Mouse (Mus musculus) neural tube, embryonic 10.5 days (tissue): ENCODE measurements around the gene Acbd5.

Source experiments
- DNase-seq: peaks from one replicate; pipeline ENCODE4 v3.0.0-alpha.2; 2017; ENCODE audit warnings: low spot score; ENCODE audit errors: extremely low spot score

Acbd5 gene

DNA sequence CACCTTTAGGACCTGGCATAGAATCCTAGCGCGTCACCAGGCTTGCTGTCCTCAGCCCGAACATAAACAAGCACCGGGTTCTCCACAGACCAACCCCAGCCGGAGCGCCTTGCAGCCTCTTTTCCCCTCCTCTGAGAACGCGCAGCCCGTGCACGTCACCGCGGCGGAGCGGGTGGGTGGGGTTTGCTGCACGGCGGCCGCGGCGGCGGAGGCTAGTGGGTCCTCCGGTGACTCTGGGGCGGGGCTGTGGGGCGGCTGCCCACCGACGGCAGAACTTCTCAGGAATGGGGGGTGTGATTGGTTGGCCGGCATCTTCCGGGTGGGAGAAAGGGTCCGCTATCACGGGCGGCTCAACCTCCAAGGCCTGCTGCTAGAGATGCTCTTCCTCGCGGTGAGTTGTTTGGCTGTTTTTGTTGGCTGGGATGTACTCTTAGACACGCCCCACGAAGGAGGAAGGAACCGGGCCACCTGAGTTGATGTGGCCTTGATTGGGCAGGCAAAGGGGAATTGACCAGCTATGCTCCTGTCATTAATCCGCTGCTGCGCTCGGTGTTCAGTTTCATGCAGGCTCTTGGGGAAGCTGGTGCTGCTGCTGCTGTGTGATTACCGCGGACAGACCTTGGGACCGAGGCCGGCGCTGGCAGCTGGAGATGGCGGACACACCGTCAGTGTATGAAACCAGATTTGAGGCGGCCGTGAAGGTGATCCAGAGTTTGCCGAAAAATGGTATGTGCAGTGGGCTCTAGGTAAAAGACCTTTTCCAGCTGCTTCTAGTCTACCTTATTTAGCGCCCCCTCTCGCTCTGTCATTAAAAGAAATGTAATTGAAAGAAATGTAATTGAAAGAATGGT, 1.2 kb downstream of the Acbd5 start:
- DNase-seq = peak; percentile 91

DNA sequence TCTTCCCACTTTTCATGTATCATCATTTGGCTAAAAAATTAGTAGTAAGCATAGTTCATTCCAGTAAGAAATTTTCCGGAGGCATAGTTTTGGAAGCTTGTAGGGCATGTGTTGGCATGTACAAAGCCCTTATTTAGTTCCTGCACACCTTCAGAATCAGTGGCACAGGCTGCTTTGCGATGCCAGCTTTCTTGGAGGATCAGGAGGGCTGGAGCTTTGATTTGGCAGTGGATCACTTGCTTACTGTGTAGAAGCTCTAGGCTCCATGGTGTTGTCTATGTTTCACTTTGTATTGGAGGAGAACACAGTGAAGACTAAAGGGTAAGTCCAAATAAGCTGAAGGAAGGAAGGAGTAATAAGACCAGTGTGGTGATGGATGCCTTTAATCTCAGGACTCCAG, 2.5 kb downstream of the Acbd5 start:
- no peak for DNase-seq

DNA sequence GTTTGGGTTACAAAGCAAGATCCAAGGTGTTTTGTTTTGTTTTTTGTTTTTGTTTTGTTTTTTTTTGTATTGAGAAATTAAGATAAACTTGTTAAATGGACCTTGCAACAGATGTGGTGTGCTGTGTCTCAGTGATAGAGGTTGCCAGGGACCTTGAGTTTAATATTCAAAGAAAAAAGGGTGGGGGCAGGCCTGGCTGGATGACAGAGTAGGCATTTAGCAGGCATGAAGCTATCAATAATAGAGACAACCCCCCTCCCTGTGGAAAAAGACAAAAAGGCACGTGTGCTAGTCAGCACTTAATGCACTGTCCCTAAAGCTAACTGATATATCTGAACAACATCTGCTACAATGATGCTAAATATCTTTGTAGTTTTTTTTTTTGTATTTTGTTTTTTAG, 3.4 kb downstream of the Acbd5 start:
- no peak for DNase-seq

DNA sequence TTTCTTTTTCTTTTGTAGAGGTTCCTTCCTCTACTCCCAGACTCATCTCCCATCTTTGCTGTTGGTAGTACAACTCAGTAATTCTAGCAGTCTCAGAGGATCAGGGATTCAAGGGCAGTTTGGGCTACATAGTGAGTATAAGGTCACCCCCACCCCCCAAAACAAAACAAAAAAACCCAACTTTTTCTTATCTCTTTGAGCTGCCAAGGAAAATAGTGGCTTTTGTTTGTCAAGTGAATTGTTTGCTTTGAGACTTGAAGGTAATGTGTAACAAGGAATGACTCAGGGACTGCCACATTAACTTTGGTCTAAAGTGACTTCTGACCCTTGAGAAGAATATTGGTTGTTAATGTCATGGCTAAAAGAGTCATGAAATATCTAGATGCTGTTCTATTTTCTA, 7.9 kb downstream of the Acbd5 start:
- DNase-seq = no peak

DNA sequence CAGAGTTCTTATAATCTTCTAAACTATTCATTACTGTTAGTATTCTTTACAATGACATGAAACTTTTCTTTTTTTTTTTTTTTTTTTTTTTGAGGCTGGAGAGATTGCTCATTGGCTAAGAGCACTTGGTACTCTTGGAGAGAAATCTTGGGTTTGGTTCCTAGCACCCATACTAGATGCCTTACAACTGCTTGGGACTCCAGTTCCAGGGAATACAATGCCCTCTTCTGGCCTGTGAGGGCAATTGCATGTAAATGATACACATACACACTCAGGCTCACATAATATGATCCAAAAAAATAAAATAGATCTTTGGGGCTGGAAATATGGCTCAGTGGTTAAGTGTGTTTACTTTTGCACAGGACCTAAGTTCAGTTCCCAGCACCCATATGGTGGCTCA, 8.8 kb downstream of the Acbd5 start:
- no peak for DNase-seq

DNA sequence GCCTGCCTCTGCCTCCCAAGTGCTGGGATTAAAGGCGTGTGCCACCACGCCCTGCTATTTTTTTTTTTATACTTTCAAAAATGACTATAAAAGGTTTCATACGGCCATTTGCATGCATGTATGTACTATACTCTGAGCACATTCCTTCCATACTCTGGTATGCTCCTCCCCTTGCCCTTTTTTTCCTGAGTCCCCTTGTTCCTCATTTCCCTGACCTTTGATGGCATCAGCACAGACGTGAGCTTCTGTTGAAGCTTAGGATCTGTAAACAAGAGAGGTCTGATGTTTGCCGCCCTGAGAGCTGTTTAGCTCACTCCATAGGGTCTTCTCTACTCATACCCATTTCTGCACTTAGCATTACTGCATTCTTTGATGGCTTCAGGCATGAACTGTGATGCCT, 9.7 kb downstream of the Acbd5 start:
- DNase-seq = no peak

DNA sequence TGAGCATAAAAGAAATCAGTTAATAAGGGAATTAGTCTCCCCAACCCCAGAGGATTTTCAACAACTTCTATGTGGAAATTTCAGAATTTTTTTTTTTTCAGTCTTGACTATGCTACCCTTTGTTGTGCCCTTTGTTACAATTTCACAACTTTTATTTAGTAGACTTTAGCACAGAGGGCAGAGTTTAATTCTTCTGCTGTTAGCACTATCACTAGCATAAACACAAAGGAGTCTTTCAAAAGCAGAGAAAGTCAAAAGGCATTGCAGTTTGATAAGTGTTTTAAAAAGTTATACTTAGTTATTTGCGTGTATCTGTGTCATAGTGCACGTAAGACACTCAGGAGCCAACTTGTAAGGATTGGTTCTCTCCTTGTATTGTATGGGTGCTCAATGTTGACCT, 10.6 kb downstream of the Acbd5 start:
- DNase-seq = no peak

DNA sequence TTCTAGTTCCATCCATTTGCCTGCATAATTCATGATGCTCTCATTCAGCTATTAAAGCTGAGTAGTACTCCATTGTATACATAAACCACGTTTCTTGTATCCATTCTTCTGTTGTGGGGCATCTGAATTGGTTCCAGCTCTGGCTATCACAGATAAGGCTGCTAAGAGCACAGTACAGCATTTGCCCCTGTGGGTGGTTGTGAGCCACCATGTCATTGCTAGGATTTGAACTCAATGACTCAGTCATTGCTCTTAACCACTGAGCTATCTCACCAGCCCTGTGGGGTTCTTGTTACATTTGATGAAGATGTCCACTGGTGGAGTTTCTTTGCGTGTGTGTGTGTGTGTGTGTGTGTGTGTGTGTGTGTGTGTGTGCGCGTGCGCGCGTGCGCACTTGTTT, 16.6 kb downstream of the Acbd5 start:
- no peak for DNase-seq

DNA sequence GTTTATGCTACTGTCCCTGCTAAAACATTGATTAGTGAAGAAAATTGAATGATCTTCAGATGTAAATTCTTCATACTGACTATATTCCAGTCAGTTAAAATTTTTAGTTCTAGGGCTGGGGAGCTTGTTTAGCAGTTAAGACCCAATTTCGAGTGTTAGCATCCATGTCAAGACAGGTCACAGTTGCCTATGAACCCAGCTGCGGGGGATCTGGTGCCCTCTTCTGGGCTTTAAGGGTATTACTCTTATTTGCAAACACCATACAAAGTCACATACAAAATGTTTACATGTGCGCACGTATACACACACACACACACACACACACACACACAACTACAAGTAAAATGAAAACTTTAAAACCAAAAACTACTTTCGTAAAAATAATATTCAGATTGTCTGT, 24.2 kb downstream of the Acbd5 start:
- DNase-seq = peak; percentile 20

DNA sequence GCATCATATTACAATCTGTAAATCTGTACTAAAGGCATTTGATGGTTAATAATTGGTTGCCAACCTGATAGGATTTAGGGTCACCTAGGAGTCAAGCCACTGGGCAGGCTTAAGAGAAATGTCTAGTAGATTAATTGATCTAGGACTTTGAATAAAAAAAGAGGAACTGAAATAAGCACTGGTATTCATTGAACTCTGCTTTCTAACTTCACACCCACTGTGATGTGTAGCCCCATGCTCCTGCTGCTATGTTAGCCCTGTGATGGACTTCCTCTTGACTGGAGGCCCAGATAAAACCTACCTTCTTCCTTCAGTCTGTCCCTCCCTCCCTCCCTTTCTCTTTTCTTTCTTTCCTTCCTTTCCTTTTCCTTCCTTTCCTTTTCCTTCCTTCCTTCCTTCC, 29.1 kb downstream of the Acbd5 start:
- DNase-seq = no peak

DNA sequence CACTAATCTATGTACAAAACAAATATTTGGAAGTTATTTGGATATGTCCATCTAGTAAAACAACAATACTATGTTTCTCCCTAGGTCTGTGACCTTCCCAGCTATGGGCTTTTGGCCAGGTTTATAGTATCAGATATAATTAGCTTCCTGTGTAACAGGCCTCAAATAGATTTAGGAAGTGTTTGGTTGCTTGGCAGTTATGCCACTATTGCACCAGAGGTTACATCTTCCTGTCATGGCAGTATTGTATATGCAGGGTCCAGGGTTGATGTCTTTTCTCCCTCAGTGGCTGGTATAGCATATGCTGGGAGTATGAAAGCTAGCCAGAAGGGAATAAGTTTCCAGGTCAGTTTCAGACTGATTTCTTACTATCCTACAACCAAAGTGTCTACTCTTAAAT, 34.3 kb downstream of the Acbd5 start:
- no peak for DNase-seq

DNA sequence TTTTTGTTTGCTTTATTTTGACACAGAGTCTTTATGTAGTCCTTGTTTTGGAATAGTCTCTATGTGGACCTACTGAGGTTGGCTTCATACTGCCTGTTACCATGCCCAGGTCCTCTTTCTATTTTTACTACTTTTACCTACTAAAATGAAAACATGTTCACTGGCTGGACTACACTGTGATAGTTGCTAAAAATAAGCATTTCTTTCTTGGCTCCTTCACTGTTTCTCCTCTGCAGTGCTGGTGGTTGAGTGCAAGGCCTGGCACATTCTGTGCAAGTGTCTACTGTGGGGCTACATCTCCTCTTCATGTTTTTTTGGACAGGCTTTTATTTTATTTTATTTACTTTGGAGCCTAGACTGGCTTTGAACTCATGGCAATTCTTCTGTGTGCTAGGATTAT, 51.6 kb downstream of the Acbd5 start:
- no peak for DNase-seq

DNA sequence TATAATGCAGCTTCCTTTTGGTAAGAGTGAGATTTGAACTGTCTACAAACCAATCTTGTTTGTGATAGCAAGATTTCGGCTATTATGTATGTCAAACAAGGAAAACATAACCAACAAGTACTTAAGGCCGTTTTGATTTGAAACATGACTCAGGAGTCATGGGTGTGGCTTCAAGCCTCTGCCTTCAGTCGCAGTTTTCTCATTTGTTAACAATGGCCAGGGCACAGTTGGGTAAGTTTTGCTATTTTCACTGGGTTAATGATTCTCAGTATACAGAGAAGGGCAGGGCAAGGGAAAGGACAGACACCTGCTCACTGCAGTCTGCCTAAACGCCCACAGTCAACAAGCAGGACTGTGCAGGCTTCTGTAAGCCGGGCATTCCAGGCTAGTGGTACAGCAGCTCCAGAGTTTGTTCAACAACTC, 87.2 kb downstream of the Acbd5 start:
- no peak for DNase-seq

DNA sequence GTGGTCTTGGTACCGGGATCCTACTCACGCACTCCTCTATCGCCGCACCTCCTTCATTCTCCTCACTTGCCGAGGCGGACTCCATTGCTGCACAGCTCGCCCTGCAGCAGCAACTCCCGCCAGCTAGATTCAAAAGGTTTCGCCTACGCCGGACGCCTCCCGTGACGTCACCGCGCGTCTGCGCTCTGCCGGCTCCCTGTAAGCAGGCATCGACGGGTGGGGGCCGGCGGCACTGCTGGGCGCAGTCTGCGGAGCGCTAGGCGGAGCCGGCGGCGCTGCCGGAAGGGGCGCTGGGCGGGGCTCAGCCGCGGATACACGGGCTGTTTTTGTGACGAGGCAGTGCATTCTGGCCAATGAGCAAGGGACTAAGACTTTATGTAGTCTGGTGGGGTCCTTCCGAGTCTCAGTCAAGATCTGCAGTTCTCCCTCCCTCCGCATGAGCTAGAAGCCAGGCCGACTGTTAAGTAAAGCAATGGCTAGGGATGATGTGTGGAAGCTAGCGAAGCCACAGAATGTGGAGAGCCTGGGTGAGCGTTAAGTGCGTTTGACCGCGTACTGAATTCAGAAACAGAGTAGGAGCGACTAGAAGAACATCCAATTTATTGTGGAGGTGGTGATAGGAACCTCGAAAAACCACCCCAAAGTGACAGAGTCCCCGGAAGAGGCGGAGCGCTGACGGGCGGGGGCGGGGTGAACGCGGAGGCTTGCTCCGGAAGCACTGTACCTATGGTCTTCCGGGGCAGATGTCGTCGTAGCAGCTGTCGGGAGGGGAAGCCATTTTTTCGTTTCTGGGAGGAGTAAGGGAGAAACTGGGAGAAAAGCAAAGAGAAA, 88.0 kb downstream of the Acbd5 start, which contains the start of the genes Mastl and Yme1l1:
TSS of gene Mastl (minus strand) at position 248 of the 831 bp plus-strand sequence.
TSS of gene Yme1l1 (plus strand) at position 593 of the 831 bp plus-strand sequence.
- peak; percentile 94 for DNase-seq

DNA sequence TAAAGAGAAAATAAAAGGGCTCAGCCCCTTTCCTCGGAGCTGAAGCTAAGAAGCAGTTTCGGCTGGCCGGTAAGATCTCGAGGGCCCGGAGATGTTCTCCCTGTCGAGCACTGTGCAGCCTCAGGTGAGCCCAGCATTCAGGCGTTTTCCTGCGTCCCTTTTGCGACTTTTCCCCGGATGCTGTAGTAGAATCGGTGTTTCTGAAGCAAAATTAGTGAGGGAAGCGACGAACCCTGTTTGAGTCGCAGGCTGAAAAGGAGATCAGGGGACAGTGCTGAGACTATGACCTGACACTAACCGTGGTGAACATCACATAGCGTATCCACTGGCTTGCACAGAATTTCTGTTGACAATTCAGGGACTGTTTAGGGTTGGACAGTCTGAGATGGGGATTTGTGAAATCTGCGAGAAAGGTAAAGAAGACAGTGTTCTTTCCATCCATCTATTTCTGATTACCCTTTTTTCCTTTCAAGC, 88.7 kb downstream of the Acbd5 start:
- DNase-seq = no peak
